Mouse (Mus musculus): ENCODE data around the gene 1300017J02Rik. TPM values are rescaled to one million over a fixed set of nuclear protein-coding genes. Genes with fewer than 3 reads are reported as not detected.

The 1300017J02Rik gene
- total RNA-seq, 1 experiment from 2014 or later = 4.2 TPM

- ATAC-seq (replicated peaks; ENCODE audit: low read depth, poor library complexity, severe bottlenecking) = no peak
Measured at GRCm38 (mm10) chr9:103226806-103227205, 78.1 kb downstream of the 1300017J02Rik start.

GRCm38 (mm10) chr9:103225464-103225863 lies 79.4 kb downstream of the 1300017J02Rik start:
- ATAC-seq (replicated peaks; ENCODE audit: low read depth, poor library complexity, severe bottlenecking) = peak; percentile 66

- ATAC-seq (replicated peaks; ENCODE audit: low read depth, poor library complexity, severe bottlenecking) = no peak
Measured at GRCm38 (mm10) chr9:103224721-103225120, 80.2 kb downstream of the 1300017J02Rik start.

GRCm38 (mm10) chr9:103214281-103214680 lies 90.6 kb downstream of the 1300017J02Rik start:
- no peak for ATAC-seq (replicated peaks; ENCODE audit: low read depth, poor library complexity, severe bottlenecking)

GRCm38 (mm10) chr9:103213631-103214030 lies 91.3 kb downstream of the 1300017J02Rik start:
- no peak for ATAC-seq (replicated peaks; ENCODE audit: low read depth, poor library complexity, severe bottlenecking)

GRCm38 (mm10) chr9:103212654-103213420 lies 92.0 kb downstream of the 1300017J02Rik start:
- ATAC-seq (replicated peaks; ENCODE audit: low read depth, poor library complexity, severe bottlenecking) = no peak

GRCm38 (mm10) chr9:103208802-103209423 lies 96.0 kb downstream of the 1300017J02Rik start:
- ATAC-seq (replicated peaks; ENCODE audit: low read depth, poor library complexity, severe bottlenecking) = no peak

- peak; percentile 100 for ATAC-seq (replicated peaks; ENCODE audit: low read depth, poor library complexity, severe bottlenecking)
Measured at GRCm38 (mm10) chr9:103207846-103208245, 97.0 kb downstream of the 1300017J02Rik start.

GRCm38 (mm10) chr9:103205786-103206185 lies 99.1 kb downstream of the 1300017J02Rik start:
- ATAC-seq (replicated peaks; ENCODE audit: low read depth, poor library complexity, severe bottlenecking) = no peak

- peak; percentile 100 for ATAC-seq (replicated peaks; ENCODE audit: low read depth, poor library complexity, severe bottlenecking)
Measured at GRCm38 (mm10) chr9:103201561-103202260, 103.2 kb downstream of the 1300017J02Rik start, which contains the start of gene Srprb. Gene Srprb, minus strand, starts transcription at chr9:103202137.

Other genes starting within 250 kb of the 1300017J02Rik start
- 0.82 and 2.1 TPM in 2 replicates for gene Rab6b, start 193.3 kb downstream of the 1300017J02Rik start, total RNA-seq (2017)
- 16.2 and 23.6 TPM in 2 replicates for gene Srprb, start 102.9 kb downstream of the 1300017J02Rik start, total RNA-seq (2017)
- gene Gm20425, start 74.8 kb downstream of the 1300017J02Rik start, total RNA-seq (2017) = 4.8 TPM in 1 of 2 replicates, not detected in the other
- 51.4 and 79.9 TPM in 2 replicates for gene Trf, start 74.6 kb downstream of the 1300017J02Rik start, total RNA-seq (2017)
- 193 and 242 TPM in 2 replicates for gene Topbp1, start 133 bp upstream of the 1300017J02Rik start, total RNA-seq (2017)
- gene Cdv3, start 60.8 kb upstream of the 1300017J02Rik start, total RNA-seq (2017) = 165 and 181 TPM in 2 replicates
- 2.4 and 3.8 TPM in 2 replicates for gene Bfsp2, start 175.3 kb upstream of the 1300017J02Rik start, total RNA-seq (2017)

Data from common myeloid progenitor, adult 5-6 weeks (primary cell).